ENCODE assay signal across 28 mouse cellular contexts in genomic region chr11:100819048-100819447, GRCm38 (mm10). TPM values are rescaled to one million over a fixed set of nuclear protein-coding genes. Genes with fewer than 3 reads are reported as not detected.
DNase-seq lines count a peak whose midpoint lies in the region; ATAC-seq and TF ChIP-seq lines count a peak whose summit lies in the region.
"Had no signal": no experiment of that assay in that cellular context is flagged by ENCODE, and none has a peak within 500 bp of the region (broad histone marks: within the 10 kb centered on the region; RNA-seq: fewer than 3 reads in every experiment).

No protein-coding gene starts in this region.

- no peaks in the 10 kb centered on the region for H3K27me3 ChIP-seq in MEL (ENCODE audit: control insufficient read depth in 1 of 2, insufficient read depth in 2 of 2, low read length in 2 of 2)
- no peaks in the 10 kb centered on the region for H3K27me3 ChIP-seq in liver, embryonic 16.5 days (ENCODE audit: control insufficient read depth, insufficient read depth, low read depth, low read length)
- no peaks in the 10 kb centered on the region for H3K27me3 ChIP-seq in kidney, adult 2 months (replicated peaks; ENCODE audit: control insufficient read depth, insufficient read depth, low read length)
- H3K27me3 ChIP-seq in midbrain, embryonic 13.5 days: no peaks in the 10 kb centered on the region
- H3K27me3 ChIP-seq: embryonic facial prominence, embryonic 15.5 days; heart, embryonic 12.5 days; hindbrain, embryonic 13.5 days had no signal

- peak; percentile 40 to 44 for DNase-seq in B cell, adult 2 months
- no peak for DNase-seq in MEL (ENCODE audit: low read depth, low spot score)
- DNase-seq in liver: peak; percentile 36
- no peak for DNase-seq in kidney, adult 2 months
- DNase-seq in lung, postnatal 36 days: no peak
- DNase-seq: cerebellum, postnatal 25 days; embryo, embryonic 11 days; heart, postnatal 14 days; kidney, postnatal 4 days; layer of hippocampus, adult 9-11 months; lung, embryonic 14.5 days; lung, postnatal 4 days; right cerebral cortex, adult 18-20 months had no signal

- peaks cover 22 to 53% of the 10 kb centered on the region in 2 experiments for H3K4me1 ChIP-seq in MEL (ENCODE audit: control insufficient read depth in 1 of 2, insufficient read depth in 2 of 2, low read length in 2 of 2)
- H3K4me1 ChIP-seq in liver, embryonic 16.5 days (ENCODE audit: control insufficient read depth, low read depth, low read length): peaks cover 68% of the 10 kb centered on the region
- peaks cover 21% of the 10 kb centered on the region for H3K4me1 ChIP-seq in kidney, adult 2 months (ENCODE audit: control insufficient read depth, insufficient read depth, low read length)
- no peaks in the 10 kb centered on the region; the same call in 1 of the 2 replicates for H3K4me1 ChIP-seq in midbrain, embryonic 13.5 days (replicated peaks)

- TF ChIP-seq RAD21 in MEL (IDR thresholded peaks at IDR 0.05; ENCODE audit: low read depth, low read length): no peak

- H3K9ac ChIP-seq in MEL (ENCODE audit: control insufficient read depth, low read depth, low read length, poor library complexity, severe bottlenecking): no peak overlapping the region
- no peak overlapping the region for H3K9ac ChIP-seq in liver, embryonic 16.5 days (ENCODE audit: low read depth, low read length)
- H3K9ac ChIP-seq in midbrain, embryonic 13.5 days (replicated peaks): no peak overlapping the region
- H3K9ac ChIP-seq: embryonic facial prominence, embryonic 15.5 days; heart, embryonic 12.5 days; hindbrain, embryonic 13.5 days; lung, embryonic 14.5 days had no signal

- TF ChIP-seq POLR2A in MEL (IDR thresholded peaks at IDR 0.05; ENCODE audit: control insufficient read depth in 1 of 2, insufficient read depth in 1 of 2, low read depth in 1 of 2, low read length in 2 of 2, poor library complexity in 1 of 2): no peak
- no peak for TF ChIP-seq POLR2A in kidney, adult 2 months (IDR thresholded peaks at IDR 0.05; ENCODE audit: low read depth, low read length)

- peaks cover 0 to 35% of the 10 kb centered on the region in 2 experiments; a peak in 2 of 4 replicates for H3K36me3 ChIP-seq in MEL (ENCODE audit: control insufficient read depth in 1 of 2, insufficient read depth in 2 of 2, low read length in 2 of 2)
- H3K36me3 ChIP-seq in liver, embryonic 16.5 days (ENCODE audit: control insufficient read depth, insufficient read depth): no peaks in the 10 kb centered on the region
- H3K36me3 ChIP-seq in kidney, adult 2 months (ENCODE audit: control insufficient read depth, insufficient read depth, low read length): no peaks in the 10 kb centered on the region
- no peaks in the 10 kb centered on the region for H3K36me3 ChIP-seq in midbrain, embryonic 13.5 days
- H3K36me3 ChIP-seq: embryonic facial prominence, embryonic 15.5 days; heart, embryonic 12.5 days; hindbrain, embryonic 13.5 days; limb, embryonic 10.5 days had no signal

- peaks cover 16% of the 10 kb centered on the region; the same call in 1 of the 2 replicates for H3K79me2 ChIP-seq in MEL (ENCODE audit: control insufficient read depth, insufficient read depth, low read length, poor library complexity)

- ATAC-seq in liver, embryonic 16.5 days (ENCODE audit: low read depth): no peak
- ATAC-seq in midbrain, embryonic 13.5 days: no peak
- ATAC-seq: forebrain, embryonic 14.5 days had no signal

- H3K27ac ChIP-seq in MEL (ENCODE audit: control insufficient read depth, low read depth, low read length): no peak overlapping the region
- peak overlapping the region; percentile 66 for H3K27ac ChIP-seq in liver, embryonic 16.5 days (ENCODE audit: low read length)
- no peak overlapping the region for H3K27ac ChIP-seq in kidney, adult 2 months (ENCODE audit: insufficient read depth, low read depth, low read length)
- H3K27ac ChIP-seq in midbrain, embryonic 13.5 days: no peak overlapping the region
- H3K27ac ChIP-seq: hindbrain, embryonic 13.5 days; limb, embryonic 10.5 days had no signal

- TF ChIP-seq CTCF in MEL (IDR thresholded peaks at IDR 0.05 in 2 of 3, conservative IDR thresholded peaks at IDR 0.05 in 1 of 3; ENCODE audit: control insufficient read depth in 1 of 3, insufficient read depth in 1 of 3, low read depth in 2 of 3, low read length in 3 of 3, poor library complexity in 1 of 3, severe bottlenecking in 1 of 3): no peak
- TF ChIP-seq CTCF in kidney, adult 2 months (conservative IDR thresholded peaks at IDR 0.05; ENCODE audit: insufficient read depth, insufficient read length, low read depth, low read length): no peak

- 39% methylated on average over 8 of the region's 8 CpGs for WGBS in liver, embryonic 16.5 days (ENCODE audit: insufficient replicate concordance)
- 68% methylated on average over 8 of the region's 8 CpGs for WGBS in kidney, adult 2 months
- WGBS in midbrain, embryonic 13.5 days: 84% methylated on average over 8 of the region's 8 CpGs

- no peak overlapping the region for H3K4me3 ChIP-seq in MEL (ENCODE audit: control insufficient read depth in 1 of 2, insufficient read depth in 1 of 2, low read depth in 2 of 2, low read length in 2 of 2)
- no peak overlapping the region for H3K4me3 ChIP-seq in liver, embryonic 16.5 days (ENCODE audit: low read depth, low read length)
- H3K4me3 ChIP-seq in kidney, adult 2 months (ENCODE audit: insufficient read depth, low read depth, low read length): no peak overlapping the region
- no peak overlapping the region for H3K4me3 ChIP-seq in midbrain, embryonic 13.5 days (replicated peaks)
- H3K4me3 ChIP-seq: embryonic facial prominence, embryonic 15.5 days; heart, embryonic 12.5 days; hindbrain, embryonic 13.5 days; limb, embryonic 10.5 days had no signal

- H3K9me3 ChIP-seq in MEL (replicated peaks; ENCODE audit: insufficient read depth, low read length): no peaks in the 10 kb centered on the region
- no peaks in the 10 kb centered on the region for H3K9me3 ChIP-seq in liver, embryonic 16.5 days (replicated peaks; ENCODE audit: control insufficient read depth, low read length)
- H3K9me3 ChIP-seq in midbrain, embryonic 13.5 days: no peaks in the 10 kb centered on the region
- H3K9me3 ChIP-seq: embryonic facial prominence, embryonic 15.5 days; G1E; heart, embryonic 12.5 days; hindbrain, embryonic 13.5 days; limb, embryonic 10.5 days had no signal

- no peak for TF ChIP-seq EP300 in MEL (IDR thresholded peaks at IDR 0.05; ENCODE audit: low read depth in 1 of 2, low read length in 2 of 2)

- H3K4me2 ChIP-seq in liver, embryonic 16.5 days (ENCODE audit: low read depth, low read length): peak overlapping the region; percentile 48; the same call in 1 of the 2 replicates
- H3K4me2 ChIP-seq in midbrain, embryonic 13.5 days (replicated peaks): no peak overlapping the region
- H3K4me2 ChIP-seq: embryonic facial prominence, embryonic 15.5 days; heart, embryonic 12.5 days; hindbrain, embryonic 13.5 days; lung, embryonic 14.5 days had no signal

TF ChIP-seq in MEL, 35 proteins besides CTCF, POLR2A, EP300 and RAD21:
- no peak for TF ChIP-seq NRF1 (IDR thresholded peaks at IDR 0.05; ENCODE audit: insufficient read depth, low read depth, low read length, poor library complexity, severe bottlenecking)
- TF ChIP-seq ZNF384 (IDR thresholded peaks at IDR 0.05; ENCODE audit: low read depth, low read length): peak; percentile 24; the same call in 1 of the 2 replicates
TF ChIP-seq in MEL: peak in this region for 1.

RNA-seq across cellular contexts. Expression of gene Stat5b, which starts 31.5 kb away (rescaled TPM):
- 28.7 and 29.3 TPM in 2 replicates for total RNA-seq in MEL (2012; rRNA removed)
- 10 to 100 TPM; 32.3 to 37.0 TPM for polyA plus RNA-seq in MEL (2012; ENCODE audit: insufficient read depth in 1 of 2, insufficient read length in 2 of 2, low read depth in 1 of 2, low replicate concordance in 2 of 2, missing spikeins in 1 of 2)
- polyA plus RNA-seq in liver, embryonic 16.5 days (2015; fragmentation: Nextera tagmentation; extraction: Ambion mirVana): 21.8 and 22.6 TPM in 2 replicates
- 23.2 and 24.0 TPM in 2 replicates for polyA plus RNA-seq in kidney, adult 2 months (2012; rRNA removed)
- 14.0 and 14.5 TPM in 2 replicates for polyA plus RNA-seq in midbrain, embryonic 13.5 days (2015; fragmentation: Nextera tagmentation; extraction: Ambion mirVana)

RNA-seq across cellular contexts. Expression of gene Stat5a, which starts 40.1 kb away (rescaled TPM):
- 54.2 and 59.0 TPM in 2 replicates for total RNA-seq in MEL (2012; rRNA removed)
- polyA plus RNA-seq in MEL (2012; ENCODE audit: insufficient read depth in 1 of 2, insufficient read length in 2 of 2, low read depth in 1 of 2, low replicate concordance in 2 of 2, missing spikeins in 1 of 2): 10 to 100 TPM in 1 of 2 experiments, not detected in 1; 86.8 TPM
- 8.1 and 8.3 TPM in 2 replicates for polyA plus RNA-seq in liver, embryonic 16.5 days (2015; fragmentation: Nextera tagmentation; extraction: Ambion mirVana)
- polyA plus RNA-seq in kidney, adult 2 months (2012; rRNA removed): 15.8 and 16.6 TPM in 2 replicates
- 1.3 and 1.7 TPM in 2 replicates for polyA plus RNA-seq in midbrain, embryonic 13.5 days (2015; fragmentation: Nextera tagmentation; extraction: Ambion mirVana)

RNA-seq across cellular contexts. Expression of gene Ghdc, which starts 48.3 kb away (rescaled TPM):
- total RNA-seq in MEL (2012; rRNA removed): 5.7 and 7.1 TPM in 2 replicates
- 1 to 10 TPM in 1 of 2 experiments, not detected in 1; 9.2 TPM for polyA plus RNA-seq in MEL (2012; ENCODE audit: insufficient read depth in 1 of 2, insufficient read length in 2 of 2, low read depth in 1 of 2, low replicate concordance in 2 of 2, missing spikeins in 1 of 2)
- polyA plus RNA-seq in liver, embryonic 16.5 days (2015; fragmentation: Nextera tagmentation; extraction: Ambion mirVana): 1.6 and 2.1 TPM in 2 replicates
- polyA plus RNA-seq in kidney, adult 2 months (2012; rRNA removed): 30.4 and 31.8 TPM in 2 replicates
- 2.9 and 4.0 TPM in 2 replicates for polyA plus RNA-seq in midbrain, embryonic 13.5 days (2015; fragmentation: Nextera tagmentation; extraction: Ambion mirVana)

RNA-seq across cellular contexts. Expression of gene Hcrt, which starts 56.3 kb away (rescaled TPM):
- not detected in 2 replicates for total RNA-seq in MEL (2012; rRNA removed)
- not detected for polyA plus RNA-seq in MEL (2012; ENCODE audit: insufficient read depth in 1 of 2, insufficient read length in 2 of 2, low read depth in 1 of 2, low replicate concordance in 2 of 2, missing spikeins in 1 of 2)
- not detected in 2 replicates for polyA plus RNA-seq in liver, embryonic 16.5 days (2015; fragmentation: Nextera tagmentation; extraction: Ambion mirVana)
- polyA plus RNA-seq in kidney, adult 2 months (2012; rRNA removed): not detected in 2 replicates
- 0.30 TPM in 1 of 2 replicates, not detected in the other for polyA plus RNA-seq in midbrain, embryonic 13.5 days (2015; fragmentation: Nextera tagmentation; extraction: Ambion mirVana)
- total RNA-seq: adrenal gland, postnatal 36 days; G1E; gastrocnemius, postnatal 4 days; heart, postnatal 14 days; left cerebral cortex, adult 8-10 months had no signal
- polyA plus RNA-seq: C2C12; embryonic facial prominence, embryonic 15.5 days; G1E; heart, embryonic 12.5 days; intestine, embryonic 14.5 days; kidney, embryonic 14.5 days; limb, embryonic 10.5 days; lung, embryonic 14.5 days; neural tube, embryonic 11.5 days had no signal

RNA-seq across cellular contexts. Expression of gene Kcnh4, which starts 59.3 kb away (rescaled TPM):
- 0.07 and 0.08 TPM in 2 replicates for total RNA-seq in MEL (2012; rRNA removed)
- polyA plus RNA-seq in MEL (2012; ENCODE audit: insufficient read depth in 1 of 2, insufficient read length in 2 of 2, low read depth in 1 of 2, low replicate concordance in 2 of 2, missing spikeins in 1 of 2): under 1 TPM in 1 of 2 experiments, not detected in 1; 0.04 TPM
- not detected in 2 replicates for polyA plus RNA-seq in liver, embryonic 16.5 days (2015; fragmentation: Nextera tagmentation; extraction: Ambion mirVana)
- 0.04 and 0.08 TPM in 2 replicates for polyA plus RNA-seq in kidney, adult 2 months (2012; rRNA removed)
- 8.4 and 8.5 TPM in 2 replicates for polyA plus RNA-seq in midbrain, embryonic 13.5 days (2015; fragmentation: Nextera tagmentation; extraction: Ambion mirVana)
- total RNA-seq: G1E; heart, postnatal 14 days had no signal
- polyA plus RNA-seq: C2C12; G1E; heart, embryonic 12.5 days; kidney, embryonic 14.5 days; limb, embryonic 10.5 days; lung, embryonic 14.5 days had no signal

Comparison
In these comparisons a context has a peak if more than half of its experiments do, and no peak if none do; other contexts are left out.
1. DNase-seq: peak in B cell, adult 2 months (2 of 2) and liver (single experiment); none in MEL (single experiment), kidney, adult 2 months (single experiment) and lung, postnatal 36 days (single experiment).